10 mouse cellular contexts compared by ENCODE assay signal in genomic region chr8:117475819-117476218, GRCm38 (mm10). TPM values are rescaled to one million over a fixed set of nuclear protein-coding genes. Genes with fewer than 3 reads are reported as not detected.
A peak's percentile ranks its signal among the peaks of the same experiment; 100 is the strongest.
DNase-seq lines count a peak whose midpoint lies in the region; ATAC-seq and TF ChIP-seq lines count a peak whose summit lies in the region.
"Had no signal": no experiment of that assay in that cellular context is flagged by ENCODE, and none has a peak within 500 bp of the region (broad histone marks: within the 10 kb centered on the region; RNA-seq: fewer than 3 reads in every experiment).

No protein-coding gene starts in this region.

- H3K36me3 ChIP-seq in spleen, adult 2 months (ENCODE audit: control insufficient read depth, insufficient read depth, low read length) = no peaks in the 10 kb centered on the region
- H3K36me3 ChIP-seq in midbrain, embryonic 15.5 days (replicated peaks) = no peaks in the 10 kb centered on the region

- WGBS in spleen, adult 2 months = 5% methylated on average over 7 of the region's 7 CpGs
- WGBS in midbrain, embryonic 15.5 days = 72% methylated on average over 7 of the region's 7 CpGs

- no peak for TF ChIP-seq POLR2A in spleen, adult 2 months (IDR thresholded peaks at IDR 0.05; ENCODE audit: low read depth, low read length)

- H3K4me3 ChIP-seq in spleen, adult 2 months (ENCODE audit: extremely low read depth, insufficient read depth, insufficient read length) = no peak overlapping the region
- H3K4me3 ChIP-seq in midbrain, embryonic 15.5 days = no peak overlapping the region

- H3K9me3 ChIP-seq in midbrain, embryonic 15.5 days = no peaks in the 10 kb centered on the region

- H3K4me1 ChIP-seq in spleen, adult 2 months (ENCODE audit: control insufficient read depth, insufficient read depth, insufficient read length) = peaks cover 6% of the 10 kb centered on the region; the same call in 1 of the 2 replicates
- peaks cover 3% of the 10 kb centered on the region for H3K4me1 ChIP-seq in midbrain, embryonic 15.5 days

- peak; percentile 22 for DNase-seq in gastrocnemius, postnatal 25 days
- no peak for DNase-seq in gastrocnemius, adult 8-10 months (ENCODE audit: low spot score in 2 of 2)
- peak; percentile 30 for DNase-seq in T-cell, adult 2 months (ENCODE audit: low spot score)
- peak; percentile 41 for DNase-seq in lung, postnatal 14 days
- peak; percentile 83 to 89 for DNase-seq in spleen, adult 2 months (ENCODE audit: low read depth in 1 of 2, low spot score in 2 of 2)
- DNase-seq in cerebellum, postnatal 4 days (ENCODE audit: low spot score in 2 of 2) = no peak
- DNase-seq in cerebellum, adult 9-10 months = no peak
- DNase-seq: cerebellum, adult 11-12 months; heart, postnatal 10 days had no signal

- H3K27me3 ChIP-seq in spleen, adult 2 months (ENCODE audit: control insufficient read depth, insufficient read depth, low read length) = no peaks in the 10 kb centered on the region
- H3K27me3 ChIP-seq in midbrain, embryonic 15.5 days (replicated peaks) = no peaks in the 10 kb centered on the region

- no peak for TF ChIP-seq CTCF in spleen, adult 2 months (IDR thresholded peaks at IDR 0.05; ENCODE audit: extremely low read depth, insufficient read depth, insufficient read length, insufficient replicate concordance)

- no peak overlapping the region for H3K4me2 ChIP-seq in midbrain, embryonic 15.5 days

- no peak for ATAC-seq in midbrain, embryonic 15.5 days (replicated peaks)

- no peak overlapping the region for H3K9ac ChIP-seq in midbrain, embryonic 15.5 days

- H3K27ac ChIP-seq in spleen, adult 2 months (ENCODE audit: insufficient read depth, low read length) = peak overlapping the region; percentile 21; the same call in 1 of the 2 replicates
- no peak overlapping the region for H3K27ac ChIP-seq in midbrain, embryonic 15.5 days

RNA-seq across cellular contexts. Expression of gene Plcg2, which starts 22.3 kb away (rescaled TPM):
- 1 to 10 TPM in 1 of 2 experiments, under 1 TPM in 1; 0.77 to 1.5 TPM for total RNA-seq in gastrocnemius, postnatal 25 days (2021)
- total RNA-seq in gastrocnemius, adult 8-10 months (2022) = under 1 TPM; 0.51 to 0.74 (median 0.67) TPM
- polyA plus RNA-seq in spleen, adult 2 months (2012; rRNA removed) = 51.1 and 65.9 TPM in 2 replicates
- 0.90 and 1.5 TPM in 2 replicates for polyA plus RNA-seq in midbrain, embryonic 15.5 days (2015; fragmentation: Nextera tagmentation; extraction: Ambion mirVana)

Comparison
In these comparisons a context has a peak if more than half of its experiments do, and no peak if none do; other contexts are left out.
1. DNase-seq: peak in gastrocnemius, postnatal 25 days (single experiment), T-cell, adult 2 months (single experiment), lung, postnatal 14 days (single experiment) and spleen, adult 2 months (2 of 2); none in gastrocnemius, adult 8-10 months (0 of 2), cerebellum, postnatal 4 days (0 of 2) and cerebellum, adult 9-10 months (single experiment).